Mouse (Mus musculus): ENCODE measurements around the gene Cog7. TPM values are rescaled to one million over a fixed set of nuclear protein-coding genes. Genes with fewer than 3 reads are reported as not detected.

The Cog7 gene
- total RNA-seq, 2 experiments from 2014 or later: 35.2 to 36.5 TPM

DNA sequence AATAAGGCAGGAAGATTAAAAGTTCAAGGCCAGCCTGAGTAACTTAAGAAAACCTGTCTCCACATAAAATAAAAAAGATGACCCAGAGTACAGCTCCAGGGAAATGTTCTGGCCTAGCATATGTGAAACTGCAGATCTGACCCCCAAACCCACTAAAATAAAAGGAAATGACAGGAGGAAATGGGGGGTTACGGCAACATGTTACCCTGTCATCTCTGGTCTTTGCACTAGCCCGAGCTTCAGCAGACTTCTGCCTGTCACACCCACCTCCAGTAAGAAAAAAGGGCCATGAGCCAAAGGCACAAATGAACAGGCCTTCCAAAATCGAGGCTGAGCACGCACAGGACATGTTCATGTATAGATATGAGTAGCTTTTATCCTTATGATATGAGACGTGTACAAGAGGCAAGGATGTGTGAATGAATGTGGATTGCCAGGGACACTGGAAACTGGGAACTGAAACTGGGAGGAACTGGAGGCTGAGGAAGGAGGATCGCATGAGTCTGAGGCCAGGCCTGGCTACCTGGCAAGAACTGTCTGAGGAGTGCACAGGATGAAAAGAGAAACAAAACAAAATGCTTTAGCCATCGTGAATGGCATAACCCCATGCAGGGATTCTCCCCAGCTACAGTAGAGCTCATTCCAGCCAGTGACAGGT lies 19.5 kb downstream of the Cog7 start:
- no peak for DNase-seq (ENCODE audit: extremely low spot score in 1 of 2, low spot score in 2 of 2)
- intact Hi-C loops (cut with DNase I): no loop called here

DNA sequence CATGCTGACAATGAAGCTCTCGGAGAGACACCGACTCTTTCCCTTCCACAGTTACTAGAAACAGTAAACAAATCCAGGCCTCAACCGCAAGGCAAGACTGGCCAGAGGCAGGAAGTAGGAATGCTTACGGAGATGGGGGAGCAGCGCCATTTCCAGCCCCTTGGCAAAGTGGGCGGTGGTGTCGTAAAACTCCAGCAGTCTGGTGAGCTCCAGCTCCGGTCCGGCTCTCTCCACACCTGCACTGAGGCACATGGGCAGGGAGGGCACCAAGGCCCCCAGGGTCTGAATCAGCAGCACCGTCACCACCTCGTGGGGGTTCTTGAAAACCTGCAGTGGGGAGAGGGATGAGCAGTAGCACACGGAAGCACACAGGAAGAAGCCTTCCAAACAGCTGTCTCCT lies 25.7 kb downstream of the Cog7 start:
- intact Hi-C loops (cut with DNase I): no loop called here
- DNase-seq (ENCODE audit: extremely low spot score in 1 of 2, low spot score in 2 of 2): no peak

GRCm38 (mm10) chr7:121954891-121955669 lies 26.4 kb downstream of the Cog7 start:
- intact Hi-C loops (cut with DNase I): no loop called here
- DNase-seq (ENCODE audit: extremely low spot score in 1 of 2, low spot score in 2 of 2): no peak

GRCm38 (mm10) chr7:121947513-121947912 lies 34.0 kb downstream of the Cog7 start:
- DNase-seq (ENCODE audit: extremely low spot score in 1 of 2, low spot score in 2 of 2): no peak
- intact Hi-C loops (cut with DNase I): no loop called here

GRCm38 (mm10) chr7:121946196-121946595 lies 35.3 kb downstream of the Cog7 start:
- intact Hi-C loops (cut with DNase I): no loop called here
- no peak for DNase-seq (ENCODE audit: extremely low spot score in 1 of 2, low spot score in 2 of 2)

- no peak for DNase-seq (ENCODE audit: extremely low spot score in 1 of 2, low spot score in 2 of 2)
- intact Hi-C loops (cut with DNase I): no loop called here
These were observed 39.1 kb downstream of the Cog7 start for GRCm38 (mm10) chr7:121942371-121942770.

- intact Hi-C loops (cut with DNase I): no loop called here
- no peak for DNase-seq (ENCODE audit: extremely low spot score in 1 of 2, low spot score in 2 of 2)
These were observed 39.9 kb downstream of the Cog7 start for GRCm38 (mm10) chr7:121941640-121942039.

DNA sequence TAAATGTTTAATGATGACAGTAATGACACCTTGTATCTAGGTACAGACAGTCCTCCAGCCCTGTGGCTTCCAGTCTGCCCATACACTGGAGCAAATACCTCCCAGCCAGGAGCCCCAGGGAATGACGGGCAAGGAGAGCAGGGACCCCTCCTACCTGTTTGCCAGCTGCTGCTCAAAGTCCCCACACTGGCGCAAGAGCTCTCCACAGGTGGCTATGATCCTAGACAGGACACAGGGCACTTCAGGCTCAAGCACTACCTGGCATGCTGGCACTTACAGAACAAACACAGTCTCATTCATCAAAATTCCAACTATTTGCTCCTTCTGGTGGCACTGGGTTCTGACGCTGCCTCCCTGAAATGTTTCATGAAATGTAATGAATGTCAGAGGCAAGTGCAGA lies 40.5 kb downstream of the Cog7 start:
- DNase-seq (ENCODE audit: extremely low spot score in 1 of 2, low spot score in 2 of 2): no peak
- intact Hi-C loops (cut with DNase I): no loop called here

DNA sequence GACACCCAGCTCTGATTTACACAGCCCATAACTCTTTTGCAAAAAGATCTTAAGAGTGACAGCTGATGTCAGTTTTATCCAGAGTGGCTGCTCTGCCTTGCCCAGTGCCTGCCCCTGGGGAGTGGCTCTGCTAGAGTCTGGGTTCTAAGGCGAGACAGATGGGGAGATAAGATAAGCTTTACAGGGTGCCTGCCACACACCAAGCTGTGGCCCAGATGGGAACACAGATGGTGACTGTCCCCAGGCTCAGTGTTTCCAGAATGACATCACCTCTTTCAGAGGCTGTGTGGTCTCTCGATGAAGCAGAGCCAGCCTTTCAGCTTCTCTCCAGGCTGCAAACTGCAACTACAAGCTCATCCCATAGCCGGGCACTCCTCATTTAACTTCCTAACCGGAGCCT lies 41.8 kb downstream of the Cog7 start:
- peak; percentile 59 to 75 for DNase-seq (ENCODE audit: extremely low spot score in 1 of 2, low spot score in 2 of 2)
- intact Hi-C loops (cut with DNase I): no loop called here

GRCm38 (mm10) chr7:121939244-121939643 lies 42.3 kb downstream of the Cog7 start:
- intact Hi-C loops (cut with DNase I): no loop called here
- DNase-seq (ENCODE audit: extremely low spot score in 1 of 2, low spot score in 2 of 2): no peak

DNA sequence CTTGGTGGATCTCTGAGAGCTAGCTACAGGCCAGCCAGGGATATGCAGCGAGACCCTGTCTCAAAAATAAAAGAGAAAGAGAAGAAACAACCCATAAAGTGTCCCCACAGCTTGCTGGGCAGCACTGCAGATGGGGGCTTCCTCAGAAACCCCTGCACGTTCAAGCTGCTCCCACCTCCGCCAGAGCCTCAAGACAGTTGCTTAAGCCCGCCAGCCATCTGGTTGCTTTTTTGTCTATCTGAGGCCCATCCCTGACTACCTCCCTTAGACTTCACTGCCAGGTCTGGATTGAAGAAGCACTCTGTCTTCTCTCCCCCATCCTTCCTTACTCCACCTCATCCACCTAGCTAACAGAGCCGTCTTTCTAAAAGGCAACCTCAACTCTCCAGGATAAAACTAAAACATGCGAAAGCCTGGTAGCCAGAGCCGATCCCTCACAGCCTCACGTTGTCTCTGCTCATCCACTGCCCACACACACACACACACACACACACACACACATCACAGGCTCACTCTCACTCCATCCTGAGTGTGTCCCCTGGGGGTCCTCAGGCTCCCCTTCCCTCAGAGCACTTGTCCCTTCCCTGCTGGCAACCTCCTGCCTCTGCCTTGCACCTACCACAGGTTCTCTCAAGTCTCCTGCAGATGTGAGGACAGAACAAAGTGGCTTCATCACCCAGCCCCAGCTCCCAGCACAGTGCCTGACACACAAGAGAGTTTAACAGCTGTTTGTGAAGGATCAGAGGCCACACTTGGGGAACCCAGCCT lies 43.2 kb downstream of the Cog7 start:
- intact Hi-C loops (cut with DNase I): no loop called here
- no peak for DNase-seq (ENCODE audit: extremely low spot score in 1 of 2, low spot score in 2 of 2)

DNA sequence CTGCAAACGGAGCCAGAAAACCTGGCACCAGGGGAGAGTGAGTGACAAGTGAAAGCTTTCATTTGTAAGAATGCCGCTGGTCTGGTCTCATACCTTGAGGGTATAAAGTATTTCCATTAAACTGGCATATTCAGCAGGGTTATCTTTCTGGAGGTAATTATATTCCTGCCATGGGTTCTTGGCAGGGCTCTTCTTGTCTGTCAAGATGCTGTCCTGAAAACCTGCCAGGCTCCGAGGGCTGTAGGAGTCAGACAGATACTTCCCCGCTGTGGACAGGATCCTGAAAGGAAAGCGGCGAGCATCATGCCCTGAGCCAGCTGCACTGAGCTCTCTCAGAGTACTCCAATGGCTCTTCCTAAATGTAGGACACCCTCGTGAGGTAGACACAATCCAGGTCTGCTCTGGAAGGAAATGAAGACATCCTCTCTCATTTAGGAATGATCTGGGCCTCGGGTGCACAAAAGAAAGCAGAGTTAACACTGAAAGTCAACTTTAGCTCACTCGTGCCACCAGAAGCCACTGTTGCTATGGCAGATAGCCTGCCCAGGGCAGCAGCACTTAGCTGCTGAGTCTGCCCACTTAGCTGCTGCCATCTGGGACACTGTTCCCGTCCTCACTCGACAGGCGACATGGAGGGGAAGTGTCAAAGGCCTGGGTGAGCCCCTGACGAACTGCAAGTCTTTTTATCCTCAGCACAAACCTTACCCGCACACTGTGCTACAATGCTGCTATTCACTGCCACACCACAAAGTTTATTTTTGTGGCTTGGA lies 44.5 kb downstream of the Cog7 start:
- DNase-seq (ENCODE audit: extremely low spot score in 1 of 2, low spot score in 2 of 2): no peak
- intact Hi-C loops (cut with DNase I): no loop called here

- DNase-seq (ENCODE audit: extremely low spot score in 1 of 2, low spot score in 2 of 2): no peak
- intact Hi-C loops (cut with DNase I): no loop called here
These were observed 45.4 kb downstream of the Cog7 start for GRCm38 (mm10) chr7:121935906-121936794.

DNA sequence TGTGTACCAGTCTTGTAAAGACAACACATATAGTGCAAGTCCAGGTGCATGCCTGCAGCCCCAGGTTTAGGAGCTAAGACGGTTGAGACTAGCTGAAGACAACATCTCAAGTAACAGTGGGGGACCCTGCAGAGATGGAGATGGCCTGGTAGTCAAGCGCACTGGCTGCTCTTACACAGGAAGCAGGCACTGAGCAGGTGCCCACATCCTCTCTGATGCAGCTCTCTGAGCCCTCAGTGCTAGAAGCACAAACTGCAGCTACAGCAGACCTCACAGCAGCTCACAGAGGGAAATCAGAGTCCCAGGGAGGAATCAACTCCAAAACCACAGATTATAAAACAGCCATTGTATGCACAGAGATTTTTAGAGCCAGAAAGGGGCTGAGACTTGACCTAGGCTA lies 47.2 kb downstream of the Cog7 start:
- no peak for DNase-seq (ENCODE audit: extremely low spot score in 1 of 2, low spot score in 2 of 2)
- intact Hi-C loops (cut with DNase I): no loop called here

- DNase-seq (ENCODE audit: extremely low spot score in 1 of 2, low spot score in 2 of 2): no peak
- intact Hi-C loops (cut with DNase I): no loop called here
These were observed 47.8 kb downstream of the Cog7 start for GRCm38 (mm10) chr7:121933675-121934074.

DNA sequence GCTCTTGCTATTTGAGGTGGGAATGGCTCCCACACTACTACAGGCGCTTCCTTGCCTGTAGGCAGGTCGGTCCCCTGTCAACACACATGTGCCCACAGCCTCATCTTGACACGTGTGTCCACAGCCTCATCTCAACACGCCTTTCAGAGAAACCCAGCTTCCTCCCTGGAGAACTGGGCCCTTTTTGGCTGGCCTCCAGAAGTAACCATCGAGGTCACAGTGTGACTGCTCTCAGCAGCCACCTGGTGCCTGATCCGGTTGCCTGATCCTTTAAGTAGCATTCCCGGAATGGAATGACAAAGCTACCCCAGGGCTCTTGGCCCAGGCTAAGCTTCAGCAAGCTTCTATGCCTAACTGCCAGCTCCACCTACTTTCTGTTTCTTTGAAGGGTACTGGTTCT lies 50.3 kb downstream of the Cog7 start:
- intact Hi-C loops (cut with DNase I): no loop called here
- no peak for DNase-seq (ENCODE audit: extremely low spot score in 1 of 2, low spot score in 2 of 2)

DNA sequence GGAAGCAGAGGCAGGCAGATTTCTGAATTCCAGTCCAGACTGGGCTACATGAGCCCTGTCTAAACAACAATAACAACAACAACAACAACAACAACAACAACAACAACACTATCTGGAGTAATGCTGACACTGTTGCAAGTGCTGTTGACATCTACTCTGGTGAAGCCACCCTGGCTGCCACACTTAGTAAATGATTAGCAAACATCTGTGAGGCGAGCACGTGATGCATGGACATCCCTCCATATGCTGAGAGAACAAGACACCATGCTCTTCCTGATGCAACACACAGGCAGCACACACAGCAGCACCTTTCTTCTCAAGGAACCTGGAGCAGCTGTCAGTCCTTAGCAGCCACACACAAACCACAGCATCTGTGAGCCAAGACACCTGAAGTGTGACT lies 53.6 kb downstream of the Cog7 start:
- intact Hi-C loops (cut with DNase I): no loop called here
- DNase-seq (ENCODE audit: extremely low spot score in 1 of 2, low spot score in 2 of 2): no peak

- intact Hi-C loops (cut with DNase I): no loop called here
- DNase-seq (ENCODE audit: extremely low spot score in 1 of 2, low spot score in 2 of 2): no peak
These were observed 57.1 kb downstream of the Cog7 start for GRCm38 (mm10) chr7:121924361-121924760.
